Mouse (Mus musculus): ENCODE data around the gene Ptpn12.

DNA sequence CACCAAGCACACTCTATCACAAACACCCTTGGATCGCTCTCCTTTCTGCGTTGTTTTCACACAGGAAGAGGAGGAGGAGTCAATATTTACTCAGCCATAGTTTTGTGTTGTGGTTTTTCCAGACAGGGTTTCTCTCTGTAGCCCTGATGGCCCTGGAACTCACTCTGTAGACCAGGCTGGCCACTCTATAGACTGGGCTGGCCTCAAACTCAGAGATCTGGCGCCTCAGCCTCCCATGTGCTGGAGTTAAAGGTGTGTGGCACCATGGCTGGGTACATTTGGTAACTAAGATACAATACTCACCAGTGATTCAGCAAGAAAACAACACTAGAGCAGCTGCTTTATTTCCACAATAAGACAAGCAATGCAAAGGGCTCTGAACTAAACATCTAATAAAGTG, 113.2 kb downstream of the Ptpn12 start:
- TF ChIP-seq MAFK (IDR thresholded peaks at IDR 0.05; ENCODE audit: insufficient read depth, low read depth, low read length) (no peak), ZC3H11A (IDR thresholded peaks at IDR 0.05; ENCODE audit: borderline replicate concordance, low read depth, low read length) (no peak), ZNF384 (IDR thresholded peaks at IDR 0.05; ENCODE audit: low read depth, low read length) (no peak), HCFC1 (IDR thresholded peaks at IDR 0.05; ENCODE audit: borderline replicate concordance, insufficient read depth, low read length) (no peak)

All from ES-E14 (cell line).